Mouse (Mus musculus) ES-E14 (cell line): Measurements from ENCODE around the gene Gpr146. TPM values are rescaled to one million over a fixed set of nuclear protein-coding genes. Genes with fewer than 3 reads are reported as not detected.
"Not testable (repeated sequence)": the region's sequence is repeated elsewhere in the genome, so short reads cannot be mapped to it uniquely, and the experiment has no call there.

ENCODE experiments used
- DNase-seq: peaks from one replicate; pipeline ENCODE4 v3.0.0-alpha.2; 2013; ENCODE audit warnings: low read depth, low spot score
- H3K27ac ChIP-seq: 2 replicates; pipeline ENCODE4 v1.5.1; 2012; ENCODE audit warnings: low read depth, mild to moderate bottlenecking, low read length, moderate library complexity, mixed read lengths; ENCODE audit not compliant: poor library complexity, insufficient read depth, severe bottlenecking
- H3K36me3 ChIP-seq: 2 replicates; pipeline ENCODE4 v1.6.1; 2012; ENCODE audit warnings: mild to moderate bottlenecking, low read length, moderate library complexity, mixed read lengths; ENCODE audit not compliant: control insufficient read depth, poor library complexity, insufficient read depth, severe bottlenecking
- H3K4me1 ChIP-seq, 2 experiments: fragments of 150-350 bp in 1 of 2; sonication (generic) in 1 of 2; 2 replicates each; pipeline ENCODE4 v1.6.1; 2012; ENCODE audit warnings: low read length in 2 of 2, mild to moderate bottlenecking in 1 of 2, mixed read lengths in 1 of 2; ENCODE audit not compliant: control insufficient read depth in 2 of 2, insufficient read depth in 2 of 2, poor library complexity in 1 of 2
- H3K4me3 ChIP-seq, 2 experiments: fragments of 150-350 bp in 1 of 2; sonication (generic) in 1 of 2; 2 replicates each; pipeline ENCODE4 v1.5.1; 2012; ENCODE audit warnings: low read length in 2 of 2, low read depth in 1 of 2, mild to moderate bottlenecking in 1 of 2, mixed read lengths in 1 of 2; ENCODE audit not compliant: insufficient read depth in 1 of 2, poor library complexity in 1 of 2, severe bottlenecking in 1 of 2
- H3K9ac ChIP-seq: 2 replicates; pipeline ENCODE4 v1.6.1; 2012; ENCODE audit warnings: low read depth, mild to moderate bottlenecking, low read length, mixed read lengths; ENCODE audit not compliant: poor library complexity, insufficient read depth, severe bottlenecking
- H3K9me3 ChIP-seq: fragments of 150-350 bp; sonication (generic); 2 replicates; pipeline ENCODE4 v1.6.1; 2012; ENCODE audit warnings: low read depth, mild to moderate bottlenecking, low read length; ENCODE audit not compliant: control insufficient read depth, insufficient read depth
- CHD2 ChIP-seq: IDR thresholded peaks from 2 replicates; pipeline ENCODE4 v1.6.1; 2014; ENCODE audit warnings: mild to moderate bottlenecking, low read depth, low read length, inconsistent platforms
- HCFC1 ChIP-seq: IDR thresholded peaks from 2 replicates; pipeline ENCODE4 v1.6.1; 2012; ENCODE audit warnings: low read length, inconsistent platforms, borderline replicate concordance; ENCODE audit not compliant: insufficient read depth
- MAFK ChIP-seq: IDR thresholded peaks from 2 replicates; pipeline ENCODE4 v1.6.1; 2014; ENCODE audit warnings: mild to moderate bottlenecking, low read depth, low read length, inconsistent platforms; ENCODE audit not compliant: insufficient read depth
- ZC3H11A ChIP-seq: IDR thresholded peaks from 2 replicates; pipeline ENCODE4 v1.6.1; 2012; ENCODE audit warnings: low read depth, mild to moderate bottlenecking, inconsistent platforms, low read length, borderline replicate concordance
- ZNF384 ChIP-seq: IDR thresholded peaks from 2 replicates; pipeline ENCODE4 v1.6.1; 2012; ENCODE audit warnings: low read depth, low read length, inconsistent platforms
- in situ Hi-C, 2 experiments: fragments of 600-800 bp; cut with MboI; formaldehyde crosslinking; loops; one replicate each; pipeline ENCODE4 v1.15.1; 2025; ENCODE audit warnings: low sequenced_read_pairs in 2 of 2, inconsistent platforms in 1 of 2; ENCODE audit not compliant: unreplicated experiment in 2 of 2
- total RNA-seq: library from RNA; depleted of rRNA; stranded (reverse); fragments of 300-350 nt; gene quantifications from 2 replicates; pipeline ENCODE4 v1.2.3, GENCODE M21; 2012

Gpr146 gene
- total RNA-seq, 1 experiment: 1.1 TPM

GRCm38 (mm10) chr5:139388195-139388570 lies 10.7 kb downstream of the Gpr146 start:
- no peak overlapping the region for H3K9ac ChIP-seq
- no peak overlapping the region for H3K4me3 ChIP-seq
- TF ChIP-seq ZNF384 (no peak), HCFC1 (no peak), CHD2 (no peak), ZC3H11A (no peak), MAFK (no peak)
- no peak for DNase-seq
- H3K9me3 ChIP-seq: no peaks in the 10 kb centered on the region
- in situ Hi-C loops: no loop called here
- H3K27ac ChIP-seq: no peak overlapping the region
- H3K4me1 ChIP-seq: peaks cover 0 to 6% of the 10 kb centered on the region in 2 experiments; a peak in 1 of 4 replicates
- peaks cover 2% of the 10 kb centered on the region; the same call in 1 of the 2 replicates for H3K36me3 ChIP-seq

- Histone ChIP-seq H3K4me3 (no peak overlapping the region), H3K4me1 (peaks cover 0 to 4% of the 10 kb centered on the region in 2 experiments; a peak in 1 of 4 replicates), H3K27ac (no peak overlapping the region), H3K36me3 (peaks cover 2% of the 10 kb centered on the region; the same call in 1 of the 2 replicates), H3K9me3 (no peaks in the 10 kb centered on the region), H3K9ac (no peak overlapping the region)
- in situ Hi-C loops: no loop called here
- no peak for DNase-seq
- TF ChIP-seq MAFK (no peak), ZNF384 (no peak), CHD2 (no peak), ZC3H11A (no peak)
Measured at GRCm38 (mm10) chr5:139388694-139389675, 11.5 kb downstream of the Gpr146 start.

GRCm38 (mm10) chr5:139389676-139390061 lies 12.2 kb downstream of the Gpr146 start:
- peaks cover 0 to 3% of the 10 kb centered on the region in 2 experiments; a peak in 1 of 4 replicates for H3K4me1 ChIP-seq
- no peaks in the 10 kb centered on the region for H3K9me3 ChIP-seq
- in situ Hi-C loops: no loop called here
- H3K4me3 ChIP-seq: no peak overlapping the region
- TF ChIP-seq HCFC1 (no peak), MAFK (no peak), CHD2 (no peak), ZC3H11A (no peak), ZNF384 (no peak)
- no peak overlapping the region for H3K27ac ChIP-seq
- no peak overlapping the region for H3K9ac ChIP-seq
- peaks cover 2% of the 10 kb centered on the region; the same call in 1 of the 2 replicates for H3K36me3 ChIP-seq
- DNase-seq: no peak

- DNase-seq, H3K9me3 ChIP-seq, in situ Hi-C loops, H3K4me3 ChIP-seq, H3K27ac ChIP-seq, H3K36me3 ChIP-seq, H3K9ac ChIP-seq, H3K4me1 ChIP-seq: not testable (repeated sequence)
Measured at GRCm38 (mm10) chr5:139390324-139391119, 13.0 kb downstream of the Gpr146 start.
